Mouse (Mus musculus) Muller cell, postnatal 12 days (primary cell): Measurements from ENCODE around the gene Elf3.
"Not testable (repeated sequence)": the region's sequence is repeated elsewhere in the genome, so short reads cannot be mapped to it uniquely, and the experiment has no call there.

Experiments
- DNase-seq: peaks from one replicate; pipeline ENCODE4 v3.0.0-alpha.2; 2015; ENCODE audit errors: inconsistent ontology term

The Elf3 gene

DNA sequence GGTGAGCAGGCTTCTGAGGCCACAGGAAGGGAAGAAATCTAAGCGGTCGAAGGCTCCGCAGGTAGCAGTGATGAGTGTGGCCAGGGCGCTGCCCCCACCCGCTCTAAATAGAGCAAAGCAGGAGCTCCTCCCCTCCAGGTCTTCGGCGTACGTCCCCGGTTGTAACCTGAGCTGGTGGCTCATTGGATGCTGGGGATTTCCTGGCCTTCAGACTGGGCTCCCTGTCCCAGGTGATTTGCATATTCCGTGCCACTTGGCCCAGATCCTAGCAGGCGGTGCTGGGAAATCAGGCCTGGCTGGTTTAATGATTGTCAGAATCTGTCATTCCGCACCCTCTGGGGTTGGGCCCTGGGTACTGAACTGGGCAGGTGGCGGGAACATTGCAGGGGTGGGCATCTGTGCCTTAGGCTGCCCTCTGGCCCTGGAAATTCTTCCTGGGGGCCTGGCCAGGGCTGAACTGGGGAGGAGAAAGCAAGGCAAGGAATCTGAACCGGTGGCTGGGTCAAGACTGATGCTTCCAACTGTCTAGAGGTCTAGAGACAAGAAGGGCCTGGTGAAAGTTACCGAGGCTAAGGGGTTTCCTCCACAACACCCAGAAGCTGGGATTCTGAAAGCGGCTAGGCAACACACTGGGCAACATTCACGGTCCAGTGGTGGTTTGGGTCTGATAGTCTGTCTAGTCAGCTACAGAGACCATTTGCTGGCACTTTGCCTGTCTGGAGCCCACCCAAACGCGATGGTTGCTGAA, at the start of gene Elf3:
TSS of gene Elf3 (minus strand) at position 189 of the 748 bp plus-strand sequence.
- DNase-seq, result peak; percentile 52

DNA sequence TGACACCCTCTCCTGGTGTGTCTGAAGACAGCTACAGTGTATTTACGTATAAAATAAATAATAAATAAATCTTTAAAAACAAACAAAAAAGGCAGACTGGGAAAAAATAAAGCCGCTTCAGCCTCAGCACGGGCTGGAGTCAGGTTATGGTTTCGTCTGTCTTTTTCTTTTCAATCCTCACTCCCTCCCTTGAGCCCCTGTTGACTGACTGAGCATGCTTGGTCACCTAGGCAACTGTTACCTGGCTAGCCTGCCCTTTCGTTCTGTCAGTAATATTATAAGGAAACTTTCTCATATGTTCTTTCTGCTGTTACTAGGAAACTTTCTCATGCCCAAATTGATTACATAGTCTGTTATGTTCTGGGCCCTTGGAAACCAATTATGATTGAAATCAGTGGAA, 32.5 kb upstream of the Elf3 start:
- no peak for DNase-seq

DNA sequence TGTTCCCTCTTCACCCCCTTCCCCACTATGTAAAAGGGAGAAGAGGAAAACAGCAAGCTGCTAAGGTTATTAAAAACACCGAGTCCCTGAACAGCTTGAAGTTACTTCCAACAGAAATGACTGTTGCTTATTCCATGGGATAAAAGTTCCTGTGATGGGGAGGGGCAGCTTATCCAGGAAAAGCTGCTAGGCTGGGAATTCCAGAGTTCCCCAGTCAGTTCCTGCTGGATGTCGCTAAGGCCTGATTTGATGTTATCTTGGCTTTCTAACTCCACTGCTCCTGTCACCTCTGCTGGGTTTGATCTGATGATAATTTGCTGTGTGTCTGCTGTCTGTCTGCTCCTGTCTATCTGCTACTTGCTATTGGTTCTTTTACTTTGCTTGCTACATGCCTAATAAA, 27.9 kb upstream of the Elf3 start:
- DNase-seq, result no peak

DNA sequence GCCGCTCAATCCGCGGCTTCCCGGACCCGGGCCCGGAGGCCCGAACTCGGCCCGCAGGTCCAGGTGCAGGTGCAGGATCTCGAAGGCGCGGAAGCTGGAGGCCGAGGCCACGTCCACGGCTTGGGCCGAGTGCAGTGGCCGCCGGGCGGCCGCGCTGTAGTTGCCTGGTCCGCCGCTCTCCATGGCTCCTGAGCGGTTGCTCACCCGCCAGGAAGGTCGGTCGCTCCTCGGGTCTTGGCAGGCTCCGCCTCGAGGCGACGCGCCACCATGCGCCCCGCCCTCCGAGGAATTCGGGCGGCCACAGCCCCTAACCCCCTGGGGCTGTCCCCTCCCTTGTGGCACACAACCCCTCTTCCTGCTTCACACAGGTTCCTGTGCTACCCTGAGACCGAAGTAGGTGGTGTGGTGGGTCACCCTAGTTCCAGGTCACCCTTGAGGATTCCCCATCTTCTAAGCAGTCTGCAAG, 25.5 kb upstream of the Elf3 start, which contains the start of gene Rnpep:
TSS of gene Rnpep (minus strand) at position 259 of the 466 bp plus-strand sequence.
- DNase-seq, result peak; percentile 86

DNA sequence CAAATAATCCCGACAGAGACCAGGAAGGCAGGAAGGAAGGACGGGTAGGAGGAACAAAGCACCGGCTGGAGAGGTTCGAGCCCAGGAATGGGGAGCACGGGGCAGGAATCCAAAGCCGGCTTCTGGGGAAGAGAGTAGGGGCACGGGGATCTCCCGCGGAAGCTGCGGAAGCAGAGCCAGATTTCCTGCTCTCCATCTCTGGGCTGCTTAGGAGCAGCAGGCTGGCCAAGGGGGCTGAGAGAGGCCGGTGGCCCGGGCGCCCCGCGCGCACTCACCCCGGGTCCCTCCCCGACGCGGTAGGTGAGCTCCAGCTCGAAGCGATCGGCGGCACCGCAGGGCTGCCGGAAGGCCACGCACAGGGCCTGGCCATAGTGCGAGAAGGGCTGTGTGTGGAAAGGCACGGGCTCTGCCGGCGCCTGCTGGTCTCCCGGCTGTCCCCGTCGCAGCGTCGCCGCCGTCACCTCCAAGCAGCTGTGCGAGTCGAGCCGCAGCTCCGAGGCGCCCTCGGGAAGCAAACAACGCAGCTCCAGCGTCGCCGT, 25.0 kb upstream of the Elf3 start:
- DNase-seq, result no peak

DNA sequence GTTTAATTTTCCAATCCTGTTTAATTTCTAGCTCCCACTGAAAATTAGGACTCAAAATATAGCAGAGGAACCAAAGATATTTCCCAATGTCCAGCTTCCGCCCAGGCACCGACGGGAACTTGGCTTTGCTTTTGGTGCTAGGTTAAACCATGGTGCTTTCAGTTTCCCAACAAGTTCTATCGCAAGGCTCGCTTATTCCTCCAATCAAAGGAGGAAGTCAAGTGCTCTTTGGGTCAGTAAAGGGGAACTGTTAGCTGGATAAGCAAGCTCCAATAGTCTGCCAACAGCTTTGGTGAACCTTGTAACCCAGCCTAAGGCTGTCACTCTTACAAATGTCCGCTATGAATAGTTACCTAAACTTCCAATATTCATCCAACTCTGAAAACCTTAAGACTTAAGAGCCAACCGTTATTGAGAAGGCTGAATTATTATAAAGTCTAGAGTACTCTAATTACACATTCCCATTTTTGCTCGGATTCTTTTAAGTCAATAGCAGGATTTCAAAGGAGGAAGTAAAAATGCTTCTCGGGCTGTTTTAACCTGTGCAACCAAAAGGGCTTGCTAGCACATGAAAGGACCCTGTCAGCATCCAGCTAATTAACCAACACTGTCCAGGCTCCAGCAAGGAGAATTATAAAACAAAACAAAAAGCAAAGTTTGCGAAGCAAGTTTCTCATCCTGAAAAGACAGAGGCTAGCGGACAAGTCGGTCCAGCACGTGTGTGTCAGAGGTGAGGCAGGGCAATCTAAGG, 24.3 kb upstream of the Elf3 start:
- peak; percentile 56 for DNase-seq

DNA sequence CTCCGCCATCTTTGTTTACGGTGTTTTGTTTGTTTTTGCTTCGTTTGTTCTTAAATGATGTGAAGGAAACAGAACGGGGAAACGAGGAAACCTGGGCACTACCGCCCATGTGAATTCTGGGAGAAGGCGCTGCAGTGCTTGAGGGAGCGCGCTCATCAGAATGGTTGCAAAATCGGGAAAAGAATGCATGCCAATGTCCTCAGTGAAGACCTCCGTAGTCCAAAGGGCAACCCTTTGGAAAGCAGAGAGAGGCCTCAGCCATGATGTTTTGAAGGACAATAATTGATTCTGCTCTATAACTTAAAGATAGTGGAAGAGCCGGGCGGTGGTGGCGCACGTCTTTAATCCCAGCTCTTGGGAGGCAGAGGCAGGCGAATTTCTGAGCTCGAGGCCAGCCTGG, 23.5 kb upstream of the Elf3 start:
- DNase-seq, result no peak

DNA sequence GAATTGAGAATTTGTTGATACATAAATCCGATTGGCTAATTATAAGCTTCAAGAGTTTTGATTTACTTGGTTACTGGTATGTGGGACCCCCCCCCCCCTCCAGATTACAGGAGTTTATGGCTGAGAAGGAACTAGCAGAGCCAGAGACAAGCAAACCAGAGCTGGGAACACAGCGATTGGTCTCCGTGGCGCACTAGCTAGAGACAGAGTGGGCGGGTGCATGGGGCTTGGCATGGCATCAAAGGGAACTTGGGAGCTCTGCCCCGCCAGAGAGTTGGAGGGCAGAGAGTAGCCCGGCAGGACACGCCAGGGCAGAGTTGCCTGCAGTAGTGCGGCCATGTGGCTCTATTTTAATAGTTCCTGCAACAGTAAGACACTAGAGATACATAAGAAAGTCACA, 22.3 kb upstream of the Elf3 start:
- DNase-seq, result peak; percentile 84

DNA sequence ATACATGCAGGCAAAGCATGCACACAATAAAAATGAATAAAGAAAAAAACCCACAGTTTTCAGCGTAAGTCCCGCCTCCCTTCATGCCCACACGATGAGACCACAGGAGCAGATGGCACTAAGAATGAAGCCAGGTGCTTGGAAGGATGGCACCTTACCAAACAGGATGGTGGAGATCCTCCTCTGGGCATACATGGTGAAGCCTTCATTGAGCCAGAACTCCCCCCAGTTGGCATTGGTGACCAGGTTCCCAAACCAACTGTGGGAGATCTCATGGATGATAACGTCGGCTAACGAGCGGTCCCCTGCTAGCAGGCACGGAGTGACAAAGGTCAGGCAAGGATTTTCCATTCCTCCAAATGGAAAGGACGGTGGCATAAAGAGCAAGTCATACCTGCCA, 13.0 kb upstream of the Elf3 start:
- no peak for DNase-seq

DNA sequence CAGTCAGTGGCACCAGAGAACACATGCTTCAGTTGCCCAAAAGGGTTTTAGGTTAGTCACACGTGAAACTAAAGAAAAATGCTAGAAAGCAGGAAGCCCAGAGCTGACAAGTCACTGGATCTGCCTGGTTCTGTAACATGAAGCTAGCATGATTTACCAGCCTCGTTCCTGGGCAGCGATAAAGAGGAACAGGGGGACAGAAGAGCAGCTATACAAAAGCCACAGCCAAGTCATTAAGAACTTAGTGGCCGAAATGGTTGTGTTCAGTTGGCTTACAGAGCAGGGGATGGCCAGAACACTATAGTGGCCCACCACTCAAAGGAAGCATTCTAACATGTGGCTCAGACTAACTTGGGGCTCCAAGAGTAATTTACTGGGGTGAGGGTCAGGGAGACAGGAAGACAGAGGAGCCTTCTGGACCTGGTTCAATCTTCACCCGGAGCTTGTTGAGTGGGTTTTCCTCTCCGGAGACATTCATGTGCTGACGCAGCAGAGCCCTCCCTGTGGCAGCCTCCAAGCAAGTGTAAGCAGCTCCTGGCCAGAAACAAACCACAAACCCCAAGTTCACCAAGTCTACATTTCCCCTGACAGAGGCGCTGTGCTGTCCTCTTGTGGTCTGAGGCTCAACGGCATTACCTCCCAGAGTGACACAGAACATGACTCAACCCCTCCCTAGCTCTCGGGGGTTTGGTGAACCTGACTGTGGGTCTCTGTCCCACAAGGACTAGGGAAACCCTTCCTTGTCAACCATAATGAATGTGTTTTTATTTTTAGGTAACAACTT, 9.5 kb upstream of the Elf3 start:
- DNase-seq, result no peak

DNA sequence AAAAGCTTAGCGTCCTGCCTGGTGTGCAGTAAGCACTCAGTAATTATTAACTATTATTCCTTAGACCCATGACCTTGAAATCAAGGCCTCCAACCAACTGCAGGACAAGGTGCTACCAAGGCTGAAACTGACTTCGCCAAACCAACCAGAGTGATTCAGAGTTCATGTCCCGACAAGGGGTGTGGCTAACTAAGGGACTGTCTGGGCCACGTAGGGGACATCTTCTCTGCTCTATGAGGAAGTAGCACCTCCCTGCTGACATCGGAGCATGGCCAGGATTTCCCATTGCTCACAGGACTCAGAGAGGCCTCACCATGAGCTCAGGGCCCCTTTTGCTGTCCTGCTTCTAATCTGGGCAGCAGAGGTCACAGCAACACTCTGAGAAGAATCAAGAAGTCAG, 7.5 kb upstream of the Elf3 start:
- no peak for DNase-seq

DNA sequence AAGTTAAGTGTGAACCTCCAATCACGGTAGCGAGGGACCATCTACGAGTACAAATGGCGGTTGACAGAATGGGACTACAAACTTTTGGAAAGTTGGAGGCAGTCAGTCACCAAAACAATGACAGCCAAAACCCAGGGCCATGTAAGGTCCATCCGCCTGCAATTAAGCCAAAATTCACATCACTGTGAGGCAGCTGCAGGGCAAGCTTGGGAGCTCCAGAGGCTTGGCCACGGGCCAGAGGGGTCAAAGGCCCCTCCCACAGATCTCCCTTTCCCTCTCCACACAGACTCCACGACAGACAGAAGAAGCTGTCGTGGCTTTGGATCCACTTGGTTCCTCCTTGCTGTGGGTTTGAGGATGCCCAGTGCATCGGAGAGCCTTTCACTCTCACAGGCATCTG, 4.9 kb upstream of the Elf3 start:
- DNase-seq, result no peak

DNA sequence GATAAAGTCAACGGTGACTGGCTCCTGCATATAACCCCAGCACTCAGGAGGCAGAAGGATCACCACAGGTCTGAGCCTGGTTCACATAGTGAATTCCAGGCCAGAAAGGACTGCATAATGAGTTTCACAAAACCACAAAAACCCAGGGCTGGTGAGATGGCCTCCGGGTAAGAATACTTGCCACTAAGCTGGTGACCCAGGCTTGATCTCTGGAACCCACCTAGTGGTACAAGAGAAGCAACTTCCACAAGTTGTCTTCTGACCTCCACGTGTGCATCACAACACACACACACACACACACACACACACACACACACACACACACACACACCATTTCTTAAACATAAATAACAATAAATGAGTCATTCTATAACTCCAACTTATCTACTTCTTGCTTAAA, 4.0 kb upstream of the Elf3 start:
- DNase-seq, result no peak

DNA sequence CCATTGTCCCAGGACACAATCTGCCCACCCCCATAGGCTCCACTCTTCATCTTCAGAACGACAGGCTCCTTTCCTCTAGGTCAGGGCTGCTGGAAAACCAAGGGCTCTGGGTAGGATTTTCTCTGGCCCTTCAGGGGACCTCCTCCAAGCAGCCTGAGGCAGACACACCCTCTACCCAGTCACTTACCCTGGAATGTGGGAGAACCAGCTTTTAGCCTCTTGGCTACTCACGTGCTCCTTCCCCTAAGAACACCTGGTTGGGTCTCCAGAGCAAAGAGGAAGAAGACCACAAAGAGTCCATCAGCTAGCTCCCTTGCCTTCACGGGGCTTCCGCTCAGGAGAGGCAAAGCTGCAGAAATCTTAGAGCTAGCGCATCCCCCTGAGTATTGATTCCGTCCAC, 2.6 kb upstream of the Elf3 start:
- DNase-seq, result no peak

DNA sequence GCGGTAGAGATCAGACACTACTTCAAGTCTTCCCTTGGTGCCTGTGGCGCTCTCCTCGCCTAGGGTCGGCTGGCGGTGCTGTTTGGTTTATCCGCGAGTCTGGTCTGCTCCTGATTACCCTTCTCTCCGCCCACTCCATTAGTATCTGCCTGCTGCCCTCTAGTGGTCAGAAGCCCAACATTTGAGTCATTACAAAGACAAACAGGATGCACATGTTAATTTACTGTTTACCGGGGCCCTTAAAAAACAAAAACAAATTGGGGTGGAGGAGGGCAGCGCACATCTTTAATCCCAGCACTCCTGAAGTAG, 714 bp upstream of the Elf3 start:
- peak; percentile 80 for DNase-seq

DNA sequence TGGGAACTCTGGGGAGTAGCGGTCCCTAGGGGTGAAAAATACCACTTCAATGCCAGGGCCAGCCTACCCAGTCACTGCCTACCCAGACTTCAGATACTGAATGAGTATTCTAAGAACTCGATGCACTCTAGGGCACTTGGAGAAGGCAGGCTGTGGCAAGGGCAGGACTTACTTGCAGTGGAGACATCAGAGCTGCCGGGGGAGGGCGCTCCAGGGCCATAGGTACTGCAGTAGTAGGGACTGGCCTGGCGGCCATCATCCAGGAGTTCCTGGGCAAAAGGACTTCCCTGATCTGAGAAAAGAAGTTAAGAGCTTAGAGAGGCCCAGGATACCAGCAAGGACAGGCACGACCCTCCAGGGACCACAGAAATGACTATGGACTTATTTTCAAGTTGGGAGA, 2.1 kb downstream of the Elf3 start:
- DNase-seq, result no peak

DNA sequence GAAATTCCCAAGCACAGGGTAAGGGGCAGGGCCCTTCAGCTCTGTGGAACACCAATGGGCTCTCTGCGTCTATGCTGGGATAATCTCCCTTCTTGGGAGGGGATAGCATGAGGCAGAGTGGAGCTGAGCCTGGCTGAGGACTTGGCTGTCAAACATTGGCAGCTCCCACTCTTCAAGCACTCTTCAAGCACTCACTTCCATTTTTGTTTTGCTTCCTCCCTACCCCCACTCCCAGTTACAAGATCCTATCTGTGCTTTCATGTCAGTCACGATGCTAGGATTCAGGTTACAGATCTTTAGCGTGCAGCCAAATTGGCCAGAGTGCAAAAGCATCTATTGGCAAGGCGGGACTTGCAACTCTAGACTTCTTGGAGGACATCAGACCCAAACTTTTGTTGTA, 5.5 kb downstream of the Elf3 start:
- DNase-seq, result no peak

DNA sequence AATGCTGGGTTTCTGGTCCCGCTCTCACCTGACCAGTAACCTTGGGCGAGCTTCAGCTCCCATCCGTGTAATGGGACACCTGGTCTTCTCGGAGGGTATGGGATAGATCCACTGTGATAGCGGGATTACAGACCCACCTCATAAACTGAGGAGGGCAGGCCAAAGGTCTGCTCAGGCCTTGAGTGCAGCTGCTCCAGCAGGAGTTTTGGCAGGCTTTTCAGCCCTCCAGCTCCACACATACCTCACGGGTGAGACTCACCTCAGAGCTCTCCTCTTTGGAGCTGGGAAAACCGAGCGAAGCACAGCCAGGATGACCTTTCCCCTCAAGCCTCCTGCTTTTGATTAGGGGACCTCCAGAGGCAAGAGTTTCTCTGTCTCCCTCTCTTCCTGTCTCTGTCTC, 7.0 kb downstream of the Elf3 start:
- DNase-seq, result no peak

DNA sequence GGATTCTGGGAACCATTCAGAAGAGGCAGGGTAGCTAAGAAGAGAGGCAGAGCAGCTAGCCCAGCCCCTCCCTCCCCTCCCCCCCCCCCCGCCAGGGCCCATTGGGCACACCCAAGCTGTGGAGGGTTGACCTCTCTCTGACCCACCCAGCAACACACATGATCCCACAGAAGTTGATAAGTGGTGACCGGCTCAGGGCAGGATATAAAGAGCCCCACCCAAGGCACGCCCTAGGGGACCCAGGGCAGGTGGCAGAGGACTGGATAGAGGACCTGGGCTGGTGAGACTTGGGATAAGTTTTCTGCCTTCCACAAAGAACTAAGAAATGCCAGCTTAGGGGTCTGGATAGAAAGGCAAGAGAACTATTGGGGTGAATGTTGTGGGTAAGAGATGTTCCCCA, 7.7 kb downstream of the Elf3 start:
- DNase-seq, result no peak

DNA sequence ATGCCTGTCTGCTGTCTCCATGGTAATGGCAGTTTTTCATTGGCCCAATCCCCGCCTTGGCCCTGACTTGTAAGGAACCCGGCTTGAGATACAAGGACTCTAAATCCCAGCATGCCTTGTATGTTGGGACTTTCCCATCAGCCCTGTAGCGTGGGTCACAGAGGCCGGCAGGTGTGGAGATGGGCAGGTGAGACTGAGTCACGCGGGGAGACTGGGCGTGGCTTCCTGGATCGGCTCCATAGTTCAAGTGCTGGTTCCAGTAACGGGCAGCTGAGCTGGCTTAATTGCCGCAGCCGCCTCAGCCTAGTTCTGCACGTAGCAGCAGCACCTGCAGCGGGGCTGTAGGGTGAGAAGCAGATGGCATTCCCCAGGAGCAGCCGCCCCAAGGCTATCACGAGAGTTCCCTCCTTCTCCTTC, 9.9 kb downstream of the Elf3 start:
- DNase-seq, result no peak

DNA sequence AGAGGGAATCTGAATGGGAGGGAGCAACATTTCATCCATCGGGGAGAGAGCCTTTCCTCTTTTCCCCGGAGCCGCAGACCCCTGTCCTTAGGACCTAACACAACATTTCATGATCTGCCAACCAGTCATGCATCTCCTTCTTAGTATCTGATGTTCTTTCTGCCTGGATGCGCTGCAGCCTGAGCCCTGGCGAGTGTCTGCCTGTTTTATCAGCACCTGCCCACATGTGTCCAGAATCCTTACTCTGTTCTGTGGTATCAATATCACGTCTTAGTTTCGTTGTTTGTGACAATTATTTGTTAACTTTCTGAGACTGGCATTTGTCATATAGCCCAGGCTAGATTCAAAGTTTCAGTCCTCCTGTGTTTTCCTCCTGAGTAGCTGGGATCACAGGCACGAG, 14.4 kb downstream of the Elf3 start:
- DNase-seq, result no peak

DNA sequence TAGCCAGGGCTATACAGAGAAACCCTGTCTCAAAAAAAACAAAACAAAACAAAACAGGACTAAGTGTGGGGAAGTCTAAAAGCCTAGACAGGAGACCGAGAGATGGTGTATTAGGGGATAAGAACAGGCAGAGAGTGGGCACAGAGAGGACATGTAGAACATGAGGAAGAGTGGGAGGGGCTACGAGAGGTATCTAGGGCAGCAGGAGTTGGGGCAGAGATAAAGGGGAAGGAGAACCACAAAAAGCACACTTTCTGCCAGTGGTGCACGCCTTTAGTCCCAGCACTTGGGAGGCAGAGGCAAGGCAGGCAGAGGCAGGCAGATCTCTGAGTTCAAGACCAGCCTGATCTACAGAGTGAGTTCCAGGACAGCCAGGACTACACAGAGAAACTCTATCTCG, 18.2 kb downstream of the Elf3 start:
- DNase-seq, result not testable (repeated sequence)
